Mouse (Mus musculus) myocyte (in vitro differentiated cells): ENCODE data around the gene Zc3hav1l.

Experiments
- CEBPB ChIP-seq: IDR thresholded peaks from 2 replicates; pipeline ENCODE4 v1.6.1; 2011; ENCODE audit warnings: mild to moderate bottlenecking, moderate library complexity; ENCODE audit not compliant: poor library complexity, insufficient read depth, severe bottlenecking
- MAX ChIP-seq: IDR thresholded peaks from one replicate; pipeline ENCODE4 v1.6.1; 2011; ENCODE audit warnings: low read depth, mild to moderate bottlenecking, control low read depth
- POLR2A ChIP-seq: IDR thresholded peaks from one replicate; pipeline ENCODE4 v1.6.1; 2011; ENCODE audit warnings: low read depth, mild to moderate bottlenecking, control low read depth, moderate library complexity; ENCODE audit not compliant: insufficient read length
- TCF12 ChIP-seq: IDR thresholded peaks from one replicate; pipeline ENCODE4 v1.6.1; 2011; ENCODE audit warnings: mild to moderate bottlenecking, control low read depth; ENCODE audit not compliant: poor library complexity, insufficient read depth, severe bottlenecking
- USF1 ChIP-seq: IDR thresholded peaks from one replicate; pipeline ENCODE4 v1.6.1; 2011; ENCODE audit warnings: low read depth, mild to moderate bottlenecking, control low read depth, moderate library complexity

DNA sequence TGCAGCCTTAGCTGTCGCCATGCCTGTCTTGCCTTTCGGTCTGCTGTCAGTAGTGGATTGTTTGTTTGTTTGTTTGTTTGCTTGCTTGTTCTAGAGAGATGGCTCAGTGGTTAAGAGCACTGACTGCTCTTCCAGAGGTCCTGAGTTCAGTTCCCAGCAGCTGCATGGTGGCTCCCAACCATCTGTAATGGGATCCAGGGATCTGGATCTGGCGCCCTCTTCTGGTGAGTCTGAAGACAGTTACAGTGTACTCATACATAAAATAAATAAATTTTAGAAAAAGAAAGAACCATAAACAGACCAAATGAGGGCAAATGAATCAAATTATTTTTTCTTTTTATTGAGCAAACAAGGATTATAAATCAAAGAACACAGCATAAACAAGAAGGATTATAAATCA, 5.9 kb upstream of the Zc3hav1l start:
- TF ChIP-seq MAX (no peak), POLR2A (no peak), CEBPB (no peak), USF1 (no peak), TCF12 (no peak)
